Comparison of ENCODE assay signal across 11 mouse cellular contexts in genomic region chr17:48932916-48933315, GRCm38 (mm10). TPM values are rescaled to one million over a fixed set of nuclear protein-coding genes. Genes with fewer than 3 reads are reported as not detected.
A peak's percentile ranks its signal among the peaks of the same experiment; 100 is the strongest.
DNase-seq lines count a peak whose midpoint lies in the region; ATAC-seq and TF ChIP-seq lines count a peak whose summit lies in the region.
"Had no signal": no experiment of that assay in that cellular context is flagged by ENCODE, and none has a peak within 500 bp of the region (broad histone marks: within the 10 kb centered on the region; RNA-seq: fewer than 3 reads in every experiment).

No protein-coding gene starts in this region.

- no peaks in the 10 kb centered on the region for H3K4me1 ChIP-seq in liver, embryonic 11.5 days (replicated peaks; ENCODE audit: control insufficient read depth, insufficient read depth, low read length)
- H3K4me1 ChIP-seq in forebrain, embryonic 11.5 days (replicated peaks; ENCODE audit: control insufficient read depth, insufficient read depth, low read length): peaks cover 5% of the 10 kb centered on the region; the same call in 1 of the 2 replicates
- peaks cover 12% of the 10 kb centered on the region for H3K4me1 ChIP-seq in intestine, embryonic 16.5 days (ENCODE audit: control insufficient read depth, insufficient read depth, low read length)
- peaks cover 18% of the 10 kb centered on the region for H3K4me1 ChIP-seq in small intestine, adult 2 months (ENCODE audit: control insufficient read depth, insufficient read depth, insufficient read length, low read length)

- peak overlapping the region; percentile 47 for H3K4me3 ChIP-seq in liver, embryonic 11.5 days (ENCODE audit: low read depth, low read length)
- H3K4me3 ChIP-seq in forebrain, embryonic 11.5 days (ENCODE audit: low read depth, low read length): peak overlapping the region; percentile 46
- H3K4me3 ChIP-seq in intestine, embryonic 16.5 days (ENCODE audit: low read length): peak overlapping the region; percentile 65
- H3K4me3 ChIP-seq in small intestine, adult 2 months (ENCODE audit: low read depth, low read length): 0 out of 2 replicates have a peak overlapping the region, but pooled peaks have one; percentile 17

- no peak for TF ChIP-seq POLR2A in small intestine, adult 2 months (IDR thresholded peaks at IDR 0.05; ENCODE audit: low read depth, low read length)

- H3K4me2 ChIP-seq in liver, embryonic 11.5 days: no peak overlapping the region; the same call in 1 of the 2 replicates
- peak overlapping the region; percentile 77 for H3K4me2 ChIP-seq in forebrain, embryonic 11.5 days (ENCODE audit: low read depth, low read length, severe bottlenecking)
- peak overlapping the region; percentile 73 for H3K4me2 ChIP-seq in intestine, embryonic 16.5 days (ENCODE audit: low read depth, low read length)

- ATAC-seq in liver, embryonic 11.5 days (replicated peaks; ENCODE audit: low FRiP score): no peak
- no peak for ATAC-seq in forebrain, embryonic 11.5 days (replicated peaks; ENCODE audit: low FRiP score)
- ATAC-seq in intestine, embryonic 16.5 days: no peak
- ATAC-seq: Patski had no signal

- H3K9me3 ChIP-seq in liver, embryonic 11.5 days (ENCODE audit: control insufficient read depth, low read length): no peaks in the 10 kb centered on the region
- no peaks in the 10 kb centered on the region for H3K9me3 ChIP-seq in forebrain, embryonic 11.5 days (ENCODE audit: control insufficient read depth, low read length)
- no peaks in the 10 kb centered on the region for H3K9me3 ChIP-seq in intestine, embryonic 16.5 days (ENCODE audit: control insufficient read depth, low read length)

- no peak overlapping the region for H3K9ac ChIP-seq in liver, embryonic 11.5 days (ENCODE audit: low read depth, low read length)
- H3K9ac ChIP-seq in forebrain, embryonic 11.5 days (ENCODE audit: low read length): peak overlapping the region; percentile 73
- peak overlapping the region; percentile 56; the same call in 1 of the 2 replicates for H3K9ac ChIP-seq in intestine, embryonic 16.5 days (ENCODE audit: low read depth, low read length)
- H3K9ac ChIP-seq: liver, embryonic 14.5 days had no signal

- WGBS in liver, embryonic 11.5 days: 7% methylated on average over 7 of the region's 9 CpGs
- under 1% methylated on average over 8 of the region's 9 CpGs for WGBS in forebrain, embryonic 11.5 days
- 7% methylated on average over 8 of the region's 9 CpGs for WGBS in intestine, embryonic 16.5 days
- 30% methylated on average over 9 of the region's 9 CpGs for WGBS in small intestine, adult 2 months

- no peak for DNase-seq in liver, embryonic 11.5 days (ENCODE audit: low spot score)
- no peak for DNase-seq in liver
- no peak for DNase-seq in forebrain, embryonic 11.5 days (ENCODE audit: low spot score)
- DNase-seq in adrenal gland, postnatal 14 days: no peak
- DNase-seq in thymus, postnatal 36 days: no peak
- DNase-seq: cerebellum, adult 9-10 months; heart, adult 2 months had no signal

- TF ChIP-seq CTCF in small intestine, adult 2 months (IDR thresholded peaks at IDR 0.05; ENCODE audit: extremely low read depth, insufficient read length, insufficient replicate concordance, low read depth, low read length): no peak

- no peaks in the 10 kb centered on the region for H3K36me3 ChIP-seq in liver, embryonic 11.5 days (ENCODE audit: control insufficient read depth, insufficient read depth, low read length)
- no peaks in the 10 kb centered on the region for H3K36me3 ChIP-seq in forebrain, embryonic 11.5 days (ENCODE audit: control insufficient read depth, insufficient read depth, low read length)
- no peaks in the 10 kb centered on the region for H3K36me3 ChIP-seq in intestine, embryonic 16.5 days (ENCODE audit: control insufficient read depth, insufficient read depth, low read length)
- no peaks in the 10 kb centered on the region for H3K36me3 ChIP-seq in small intestine, adult 2 months (ENCODE audit: control insufficient read depth, insufficient read depth, low read length)

- no peak overlapping the region for H3K27ac ChIP-seq in liver, embryonic 11.5 days (ENCODE audit: low read depth, low read length)
- no peak overlapping the region for H3K27ac ChIP-seq in forebrain, embryonic 11.5 days (ENCODE audit: low read depth, low read length)
- no peak overlapping the region for H3K27ac ChIP-seq in intestine, embryonic 16.5 days (ENCODE audit: low read length)
- H3K27ac ChIP-seq in small intestine, adult 2 months (ENCODE audit: insufficient read depth, low read depth, low read length): no peak overlapping the region
- H3K27ac ChIP-seq: heart, adult 2 months; liver, embryonic 14.5 days had no signal

- H3K27me3 ChIP-seq in liver, embryonic 11.5 days (replicated peaks; ENCODE audit: control insufficient read depth, insufficient read depth, low read length): peaks cover 30% of the 10 kb centered on the region
- peaks cover 9% of the 10 kb centered on the region for H3K27me3 ChIP-seq in forebrain, embryonic 11.5 days (ENCODE audit: control insufficient read depth, insufficient read depth, low read length)
- peaks cover 20% of the 10 kb centered on the region for H3K27me3 ChIP-seq in intestine, embryonic 16.5 days (replicated peaks; ENCODE audit: control insufficient read depth, insufficient read depth, low read length)
- H3K27me3 ChIP-seq in small intestine, adult 2 months (ENCODE audit: control insufficient read depth, insufficient read depth, low read length): peaks cover 6% of the 10 kb centered on the region; the same call in 1 of the 2 replicates

RNA-seq across cellular contexts. Expression of gene Lrfn2, which starts 0.7 kb away (rescaled TPM):
- 0.06 and 0.27 TPM in 2 replicates for polyA plus RNA-seq in liver, embryonic 11.5 days (2014; fragmentation: Nextera tagmentation; extraction: Ambion mirVana)
- polyA plus RNA-seq in forebrain, embryonic 11.5 days (2014; fragmentation: Nextera tagmentation; extraction: Ambion mirVana): 1.0 and 1.1 TPM in 2 replicates
- 0.53 and 0.62 TPM in 2 replicates for polyA plus RNA-seq in intestine, embryonic 16.5 days (2015; fragmentation: Nextera tagmentation; extraction: Ambion mirVana)
- 0.10 and 0.11 TPM in 2 replicates for polyA plus RNA-seq in small intestine, adult 2 months (2012; rRNA removed)
- total RNA-seq in adrenal gland, postnatal 14 days (2021): 0.48 and 0.49 TPM in 2 replicates
- polyA plus RNA-seq: Patski had no signal
